Mouse (Mus musculus) forebrain, embryonic 14.5 days (tissue): ENCODE data around the gene Olfr214. TPM values are rescaled to one million over a fixed set of nuclear protein-coding genes. Genes with fewer than 3 reads are reported as not detected.
"Not testable (repeated sequence)": the region's sequence is repeated elsewhere in the genome, so short reads cannot be mapped to it uniquely, and the experiment has no call there.

ENCODE experiments used
- ATAC-seq: fragments of 200-750 bp; cut with Nextera tagmentation; 2 replicates; pipeline ENCODE4 v1.8.0; 2017; ENCODE audit warnings: mild to moderate bottlenecking, moderate library complexity
- DNase-seq: peaks from one replicate; pipeline ENCODE4 v3.0.0-alpha.2; 2015; ENCODE audit warnings: low spot score
- H3K27ac ChIP-seq: fragments of 300-500 bp; sonication (generic); 2 replicates; pipeline ENCODE4 v1.5.1; 2014; ENCODE audit warnings: low read depth, mild to moderate bottlenecking, control low read depth, low read length, moderate library complexity
- H3K27me3 ChIP-seq: fragments of 300-500 bp; sonication (generic); replicated peaks from 2 replicates; pipeline ENCODE4 v1.6.1; 2014; ENCODE audit warnings: low read length, control low read depth, mixed read lengths; ENCODE audit not compliant: control insufficient read depth, insufficient read depth
- H3K36me3 ChIP-seq: fragments of 300-500 bp; sonication (generic); 2 replicates; pipeline ENCODE4 v1.6.1; 2014; ENCODE audit warnings: low read length, control low read depth; ENCODE audit not compliant: control insufficient read depth, insufficient read depth
- H3K4me1 ChIP-seq: fragments of 300-500 bp; sonication (generic); 2 replicates; pipeline ENCODE4 v1.6.1; 2014; ENCODE audit warnings: antibody characterized with exemption, low read length, control low read depth; ENCODE audit not compliant: control insufficient read depth, insufficient read depth
- H3K4me2 ChIP-seq: fragments of 300-500 bp; sonication (generic); 2 replicates; pipeline ENCODE4 v1.6.1; 2014; ENCODE audit warnings: mild to moderate bottlenecking, control low read depth, low read length
- H3K4me3 ChIP-seq: fragments of 300-500 bp; sonication (generic); 2 replicates; pipeline ENCODE4 v1.5.1; 2014; ENCODE audit warnings: low read depth, low read length, control low read depth
- H3K9ac ChIP-seq: fragments of 300-500 bp; sonication (generic); 2 replicates; pipeline ENCODE4 v1.6.1; 2014; ENCODE audit warnings: mild to moderate bottlenecking, low read length, control low read depth, moderate library complexity
- H3K9me3 ChIP-seq: fragments of 300-500 bp; sonication (generic); replicated peaks from 2 replicates; pipeline ENCODE4 v1.6.1; 2016; ENCODE audit warnings: low read length, control low read depth, mixed read lengths; ENCODE audit not compliant: control insufficient read depth
- WGBS: fragments of 180-500 bp; shearing (Covaris S2); extraction: QIAGEN DNeasy Blood & Tissue Kit; methylation state at CpG from one replicate; pipeline ENCODE4 v1.1.7; 2014; 5-methylcytosine and 5-hydroxymethylcytosine counted together
- polyA plus RNA-seq: library from polyadenylated mRNA; unstranded; fragments of >200 nt; fragmentation: Nextera tagmentation; extraction: Ambion mirVana; gene quantifications from 2 replicates; pipeline ENCODE4 v1.2.1, GENCODE M21; 2014

Gene Olfr214
- polyA plus RNA-seq, 1 experiment from 2014 or later: not detected

DNA sequence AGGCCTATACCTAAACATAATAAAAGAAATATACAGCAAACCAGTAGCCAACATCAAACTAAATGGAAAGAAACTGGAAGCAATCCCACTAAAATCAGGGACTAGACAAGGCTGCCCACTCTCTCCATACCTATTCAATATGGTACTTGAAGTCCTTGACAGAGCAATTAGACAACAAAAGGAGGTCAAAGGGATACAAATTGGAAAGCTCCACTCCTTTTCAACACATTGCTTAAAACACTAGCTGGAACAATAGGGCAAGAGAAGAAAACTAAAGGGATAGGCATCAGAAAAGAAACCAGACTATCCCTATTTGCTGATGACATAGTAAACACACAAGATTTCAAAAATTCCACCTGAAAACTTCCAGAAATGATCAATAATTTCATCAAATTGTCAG lies 46.9 kb downstream of the Olfr214 start:
- not testable (repeated sequence) for DNase-seq, H3K27ac ChIP-seq, H3K4me1 ChIP-seq

GRCm38 (mm10) chr6:116607230-116607629 lies 53.2 kb downstream of the Olfr214 start:
- H3K9ac ChIP-seq: no peak overlapping the region
- no peak overlapping the region for H3K27ac ChIP-seq
- no peak for ATAC-seq
- H3K4me1 ChIP-seq: no peaks in the 10 kb centered on the region
- no peak for DNase-seq
- H3K36me3 ChIP-seq: no peaks in the 10 kb centered on the region
- WGBS: 45% methylated on average over 4 of the region's 4 CpGs
- H3K9me3 ChIP-seq: no peaks in the 10 kb centered on the region
- no peak overlapping the region for H3K4me3 ChIP-seq
- no peak overlapping the region for H3K4me2 ChIP-seq
- no peaks in the 10 kb centered on the region for H3K27me3 ChIP-seq

More for the DNA sequence above, 46.9 kb downstream of the Olfr214 start:
- not testable (repeated sequence) for ATAC-seq, H3K36me3 ChIP-seq, H3K4me3 ChIP-seq, H3K9me3 ChIP-seq, H3K4me2 ChIP-seq, H3K27me3 ChIP-seq, H3K9ac ChIP-seq

Other genes starting within 250 kb of the Olfr214 start
- gene March8, start 216.2 kb upstream of the Olfr214 start, polyA plus RNA-seq: 47.0 and 49.0 TPM in 2 replicates
- 0.50 and 0.74 TPM in 2 replicates for gene Alox5, start 93.1 kb upstream of the Olfr214 start, polyA plus RNA-seq
- gene Olfr211, start 65.1 kb upstream of the Olfr214 start, polyA plus RNA-seq: not detected in 2 replicates
- not detected in 2 replicates for gene Olfr212, start 47.7 kb upstream of the Olfr214 start, polyA plus RNA-seq
- gene Olfr213, start 15.8 kb upstream of the Olfr214 start, polyA plus RNA-seq: not detected in 2 replicates
- gene Gm5580, start 3.1 kb upstream of the Olfr214 start, polyA plus RNA-seq: 0.48 and 0.58 TPM in 2 replicates
- gene Olfr215, start 30.0 kb downstream of the Olfr214 start, polyA plus RNA-seq: not detected in 2 replicates
- 258 and 271 TPM in 2 replicates for gene Zfp422, start 74.8 kb downstream of the Olfr214 start, polyA plus RNA-seq
- 6.6 and 7.1 TPM in 2 replicates for gene Depp1, start 96.4 kb downstream of the Olfr214 start, polyA plus RNA-seq
- 12.7 and 13.8 TPM in 2 replicates for gene Rassf4, start 119.7 kb downstream of the Olfr214 start, polyA plus RNA-seq
- gene Tmem72, start 162.7 kb downstream of the Olfr214 start, polyA plus RNA-seq: 0.80 and 0.83 TPM in 2 replicates